Comparison of ENCODE assay signal across 8 mouse cellular contexts in the genomic region with DNA sequence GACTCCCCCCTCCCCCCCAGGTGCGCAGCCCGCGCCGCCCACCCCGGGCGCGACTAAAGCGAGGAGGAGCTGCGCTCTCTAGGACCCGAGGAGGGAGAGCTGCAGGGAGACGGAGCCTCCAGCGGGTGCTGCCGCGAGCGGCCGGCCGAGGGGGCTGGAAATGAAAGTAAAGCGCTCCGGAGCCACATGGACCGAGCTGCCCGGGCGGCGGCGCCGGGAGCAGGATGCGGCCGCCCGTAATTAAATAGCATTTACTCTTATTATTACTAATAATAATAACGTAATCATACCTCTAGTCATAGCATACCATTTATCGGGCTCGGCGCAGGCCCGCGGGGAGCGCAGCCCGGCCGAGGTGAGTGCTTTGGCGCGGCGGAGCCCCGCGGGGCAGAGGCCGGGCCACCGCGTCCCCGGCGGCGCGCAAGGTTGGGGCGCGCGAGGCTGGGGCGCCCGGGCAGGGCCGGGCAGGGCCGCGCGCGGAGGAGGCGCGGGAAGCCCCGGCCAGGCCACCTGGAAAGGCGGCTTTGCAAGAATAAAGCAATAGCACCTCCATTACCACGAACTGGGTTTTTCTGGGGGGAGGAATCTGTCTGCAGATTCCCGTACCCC. TPM values are rescaled to one million over a fixed set of nuclear protein-coding genes. Genes with fewer than 3 reads are reported as not detected.
DNase-seq lines count a peak whose midpoint lies in the region; ATAC-seq and TF ChIP-seq lines count a peak whose summit lies in the region.

Zc3h7b (plus strand) TSS at position 66 of the 609 bp plus-strand sequence.
Rangap1 (minus strand) TSS at position 539 of the 609 bp plus-strand sequence.

- no peaks in the 10 kb centered on the region for H3K36me3 ChIP-seq in heart, embryonic 12.5 days
- H3K36me3 ChIP-seq in kidney, embryonic 16.5 days (ENCODE audit: insufficient read depth, low read length): no peaks in the 10 kb centered on the region
- H3K36me3 ChIP-seq in liver, embryonic 11.5 days (ENCODE audit: control insufficient read depth, insufficient read depth, low read length): no peaks in the 10 kb centered on the region
- no peaks in the 10 kb centered on the region for H3K36me3 ChIP-seq in splenic B cell, adult 2 months (ENCODE audit: control insufficient read depth, insufficient read depth, low read length, poor library complexity, severe bottlenecking)

- peak; percentile 70 for ATAC-seq in erythroid progenitor cell, adult 5-6 weeks (replicated peaks; ENCODE audit: low FRiP score, poor library complexity, severe bottlenecking)
- ATAC-seq in heart, embryonic 12.5 days (ENCODE audit: insufficient number of reproducible peaks, low FRiP score): peak; percentile 82
- peak; percentile 78 for ATAC-seq in kidney, embryonic 16.5 days (ENCODE audit: low FRiP score, low TSS enrichment)
- ATAC-seq in liver, embryonic 11.5 days (replicated peaks; ENCODE audit: low FRiP score): peak; percentile 81

- H3K9me3 ChIP-seq in heart, embryonic 12.5 days (replicated peaks): no peaks in the 10 kb centered on the region
- H3K9me3 ChIP-seq in kidney, embryonic 16.5 days (ENCODE audit: low read length): no peaks in the 10 kb centered on the region
- no peaks in the 10 kb centered on the region for H3K9me3 ChIP-seq in liver, embryonic 11.5 days (ENCODE audit: control insufficient read depth, low read length)

- peak within 1 kb of the TSS; percentile 80 for H3K4me2 ChIP-seq in heart, embryonic 12.5 days
- H3K4me2 ChIP-seq in kidney, embryonic 16.5 days (replicated peaks; ENCODE audit: low read depth, low read length): peak within 1 kb of the TSS; percentile 82
- H3K4me2 ChIP-seq in liver, embryonic 11.5 days: peak within 1 kb of the TSS; percentile 91

- TF ChIP-seq POLR2A in brain, embryonic 14.5 days (IDR thresholded peaks at IDR 0.05; ENCODE audit: borderline replicate concordance, extremely low read depth, insufficient read depth, insufficient read length, poor library complexity, severe bottlenecking): peak; percentile 83; the same call in 1 of the 2 replicates

- TF ChIP-seq CTCF in brain, embryonic 14.5 days (IDR thresholded peaks at IDR 0.05; ENCODE audit: borderline replicate concordance, extremely low read depth, insufficient read depth, insufficient read length): no peak

- H3K4me3 ChIP-seq in heart, embryonic 12.5 days: peak within 1 kb of the TSS; percentile 82
- peak within 1 kb of the TSS; percentile 96 for H3K4me3 ChIP-seq in kidney, embryonic 16.5 days (ENCODE audit: low read length)
- peak within 1 kb of the TSS; percentile 79 for H3K4me3 ChIP-seq in liver, embryonic 11.5 days (ENCODE audit: low read depth, low read length)

- no peaks in the 10 kb centered on the region for H3K27me3 ChIP-seq in heart, embryonic 12.5 days (replicated peaks)
- H3K27me3 ChIP-seq in kidney, embryonic 16.5 days (ENCODE audit: insufficient read depth, low read length): no peaks in the 10 kb centered on the region
- no peaks in the 10 kb centered on the region for H3K27me3 ChIP-seq in liver, embryonic 11.5 days (replicated peaks; ENCODE audit: control insufficient read depth, insufficient read depth, low read length)
- no peaks in the 10 kb centered on the region for H3K27me3 ChIP-seq in splenic B cell, adult 2 months (ENCODE audit: control insufficient read depth, insufficient read depth, low read length, poor library complexity, severe bottlenecking)

- WGBS in heart, embryonic 12.5 days: 2% methylated on average over 63 of the region's 65 CpGs
- WGBS in kidney, embryonic 16.5 days: 0% methylated on average over 60 of the region's 65 CpGs
- WGBS in liver, embryonic 11.5 days: under 1% methylated on average over 61 of the region's 65 CpGs

- peak; percentile 71 for DNase-seq in CD4-positive, CD25-positive, alpha-beta regulatory T cell, adult 2 months (ENCODE audit: low read depth, low spot score)
- peak; percentile 86 for DNase-seq in brain, embryonic 14.5 days (ENCODE audit: low read depth)
- DNase-seq in liver, embryonic 11.5 days (ENCODE audit: low spot score): peak; percentile 83
- peak; percentile 61 for DNase-seq in naive thymus-derived CD4-positive, alpha-beta T cell, adult 2 months (ENCODE audit: low read depth)
- DNase-seq in splenic B cell, adult 2 months (ENCODE audit: low read depth, low spot score): peak; percentile 65

- H3K27ac ChIP-seq in heart, embryonic 12.5 days (ENCODE audit: poor library complexity, severe bottlenecking): peak within 1 kb of the TSS; percentile 94
- H3K27ac ChIP-seq in kidney, embryonic 16.5 days (ENCODE audit: low read length): peak within 1 kb of the TSS; percentile 94
- peak within 1 kb of the TSS; percentile 85 for H3K27ac ChIP-seq in liver, embryonic 11.5 days (ENCODE audit: low read depth, low read length)

- peak within 1 kb of the TSS; percentile 93 for H3K9ac ChIP-seq in heart, embryonic 12.5 days
- H3K9ac ChIP-seq in kidney, embryonic 16.5 days (replicated peaks; ENCODE audit: low read length): peak within 1 kb of the TSS; percentile 96
- peak within 1 kb of the TSS; percentile 94 for H3K9ac ChIP-seq in liver, embryonic 11.5 days (ENCODE audit: low read depth, low read length)

- peaks cover 22% of the 10 kb centered on the region for H3K4me1 ChIP-seq in heart, embryonic 12.5 days (replicated peaks)
- H3K4me1 ChIP-seq in kidney, embryonic 16.5 days (ENCODE audit: insufficient read depth, low read length): peaks cover 24% of the 10 kb centered on the region
- peaks cover 12% of the 10 kb centered on the region for H3K4me1 ChIP-seq in liver, embryonic 11.5 days (replicated peaks; ENCODE audit: control insufficient read depth, insufficient read depth, low read length)

RNA-seq across cellular contexts. Expression of gene Zc3h7b, which starts in this region (rescaled TPM):
- 80.6 and 102 TPM in 2 replicates for polyA plus RNA-seq in brain, embryonic 14.5 days (2012; rRNA removed)
- total RNA-seq in erythroid progenitor cell, adult 5-6 weeks (2015; ENCODE audit: low replicate concordance): 4.6 and 7.2 TPM in 2 replicates
- total RNA-seq in erythroid progenitor cell, adult 5-6 weeks (2017; ENCODE audit: low replicate concordance): 1.8 and 3.6 TPM in 2 replicates
- 27.4 and 30.8 TPM in 2 replicates for polyA plus RNA-seq in heart, embryonic 12.5 days (2016; fragmentation: Nextera tagmentation; extraction: Ambion mirVana)
- polyA plus RNA-seq in kidney, embryonic 16.5 days (2015; fragmentation: Nextera tagmentation; extraction: Ambion mirVana): 35.1 and 40.3 TPM in 2 replicates
- 23.4 and 24.2 TPM in 2 replicates for polyA plus RNA-seq in liver, embryonic 11.5 days (2014; fragmentation: Nextera tagmentation; extraction: Ambion mirVana)

RNA-seq across cellular contexts. Expression of gene Rangap1, which starts in this region (rescaled TPM):
- polyA plus RNA-seq in brain, embryonic 14.5 days (2012; rRNA removed): 98.8 and 131 TPM in 2 replicates
- 103 and 106 TPM in 2 replicates for total RNA-seq in erythroid progenitor cell, adult 5-6 weeks (2015; ENCODE audit: low replicate concordance)
- 162 and 182 TPM in 2 replicates for total RNA-seq in erythroid progenitor cell, adult 5-6 weeks (2017; ENCODE audit: low replicate concordance)
- 102 and 106 TPM in 2 replicates for polyA plus RNA-seq in heart, embryonic 12.5 days (2016; fragmentation: Nextera tagmentation; extraction: Ambion mirVana)
- polyA plus RNA-seq in kidney, embryonic 16.5 days (2015; fragmentation: Nextera tagmentation; extraction: Ambion mirVana): 101 and 109 TPM in 2 replicates
- 134 and 139 TPM in 2 replicates for polyA plus RNA-seq in liver, embryonic 11.5 days (2014; fragmentation: Nextera tagmentation; extraction: Ambion mirVana)

Comparison
In these comparisons a context has a peak if more than half of its experiments do, and no peak if none do; other contexts are left out.
1. Peak in every context shown above with its lines: DNase-seq, ATAC-seq, H3K4me3 ChIP-seq and H3K27ac ChIP-seq.